Mouse (Mus musculus) C2C12 (cell line): ENCODE measurements at regions not wholly inside any gene's neighbourhood (a gene's known extent, or its start where the extent isn't known, plus 50 kb on each side); places are given as distances from the start of the nearest gene placed in this dataset.

Experiments
- H3K27me3 ChIP-seq: one replicate; pipeline ENCODE4 v1.6.1; 2011; ENCODE audit not compliant: control insufficient read depth, insufficient read depth, insufficient read length
- H3K36me3 ChIP-seq: one replicate; pipeline ENCODE4 v1.6.1; 2011; ENCODE audit not compliant: control insufficient read depth, insufficient read depth
- H3K4me3 ChIP-seq: one replicate; pipeline ENCODE4 v1.5.1; 2011; ENCODE audit warnings: mild to moderate bottlenecking, control low read depth; ENCODE audit not compliant: poor library complexity, insufficient read depth, severe bottlenecking
- H3K79me2 ChIP-seq: one replicate; pipeline ENCODE4 v1.6.1; 2011; ENCODE audit not compliant: control insufficient read depth, insufficient read depth
- H3K79me3 ChIP-seq: one replicate; pipeline ENCODE4 v1.6.1; 2011; ENCODE audit warnings: low read depth, control low read depth
- H3ac ChIP-seq: one replicate; pipeline ENCODE3; 2011; ENCODE audit warnings: low read depth; ENCODE audit not compliant: control insufficient read depth, insufficient read length
- CEBPB ChIP-seq: IDR thresholded peaks from one replicate; pipeline ENCODE4 v1.6.1; 2011; ENCODE audit warnings: low read depth, mild to moderate bottlenecking, control low read depth, moderate library complexity
- CTCF ChIP-seq: IDR thresholded peaks from one replicate; pipeline ENCODE4 v1.5.1; 2011; ENCODE audit not compliant: control insufficient read depth, insufficient read depth, insufficient read length
- FOSL1 ChIP-seq: IDR thresholded peaks from one replicate; pipeline ENCODE4 v1.8.0; 2011; ENCODE audit warnings: mild to moderate bottlenecking, low read length; ENCODE audit not compliant: poor library complexity, insufficient read depth, severe bottlenecking
- MAX ChIP-seq: IDR thresholded peaks from one replicate; pipeline ENCODE4 v1.6.1; 2011; ENCODE audit warnings: mild to moderate bottlenecking, control low read depth
- MYOD1 ChIP-seq: IDR thresholded peaks from one replicate; pipeline ENCODE4 v1.6.1; 2011; ENCODE audit warnings: low read depth; ENCODE audit not compliant: control insufficient read depth, insufficient read length
- MYOG ChIP-seq: IDR thresholded peaks from one replicate; pipeline ENCODE4 v1.6.1; 2011; ENCODE audit not compliant: control insufficient read depth, insufficient read length; ENCODE audit errors: extremely low read depth
- USF1 ChIP-seq: IDR thresholded peaks from one replicate; pipeline ENCODE4 v1.6.1; 2011; ENCODE audit warnings: low read depth, mild to moderate bottlenecking, control low read depth, moderate library complexity

- no peaks in the 10 kb centered on the region for H3K79me2 ChIP-seq
These were observed 56.4 kb downstream of the Cxcr4 start for GRCm38 (mm10) chr1:128535537-128536150.

DNA sequence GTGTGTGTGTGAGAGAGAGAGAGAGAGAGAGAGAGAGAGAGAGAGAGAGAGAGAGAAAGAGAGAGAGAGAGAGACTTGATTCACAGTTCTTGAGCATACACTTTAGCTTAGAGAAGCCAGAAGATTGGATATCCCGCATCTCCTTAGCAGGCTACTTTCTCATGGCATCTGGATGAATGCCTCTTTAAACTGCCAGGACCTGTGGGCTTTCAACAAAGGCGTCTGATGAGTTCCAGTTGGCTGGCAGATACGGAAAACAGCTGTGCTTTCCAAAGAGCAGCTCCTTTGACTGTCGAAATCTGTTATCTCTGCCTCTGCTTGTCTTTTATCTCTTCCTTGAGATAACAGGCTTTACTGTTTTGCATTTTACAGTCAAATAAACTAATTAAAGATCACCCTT is 59.5 kb downstream of the Cxcr4 start:
- no peaks in the 10 kb centered on the region for H3K36me3 ChIP-seq
- no peak overlapping the region for H3K4me3 ChIP-seq
- no peaks in the 10 kb centered on the region for H3K27me3 ChIP-seq
- H3ac ChIP-seq = no peak overlapping the region
- H3K79me3 ChIP-seq = no peaks in the 10 kb centered on the region
- TF ChIP-seq USF1 = no peak
- no peak for TF ChIP-seq CTCF
- no peak for TF ChIP-seq CEBPB
- no peak for TF ChIP-seq MYOD1
- TF ChIP-seq MYOG = no peak
- no peak for TF ChIP-seq FOSL1
- no peak for TF ChIP-seq MAX
- H3K79me2 ChIP-seq = no peaks in the 10 kb centered on the region

More at GRCm38 (mm10) chr1:128535537-128536150, 56.4 kb downstream of the Cxcr4 start:
- TF ChIP-seq CEBPB (no peak), MYOD1 (no peak), FOSL1 (no peak), USF1 (no peak), CTCF (no peak), MYOG (no peak), MAX (no peak)
- Histone ChIP-seq H3K27me3 (no peaks in the 10 kb centered on the region), H3K4me3 (no peak overlapping the region), H3K79me3 (no peaks in the 10 kb centered on the region), H3K36me3 (no peaks in the 10 kb centered on the region), H3ac (no peak overlapping the region)

- Histone ChIP-seq H3K79me3 (no peaks in the 10 kb centered on the region), H3K79me2 (no peaks in the 10 kb centered on the region), H3K36me3 (no peaks in the 10 kb centered on the region)
These were observed 62.1 kb downstream of the Cxcr4 start for GRCm38 (mm10) chr1:128529808-128530545.

DNA sequence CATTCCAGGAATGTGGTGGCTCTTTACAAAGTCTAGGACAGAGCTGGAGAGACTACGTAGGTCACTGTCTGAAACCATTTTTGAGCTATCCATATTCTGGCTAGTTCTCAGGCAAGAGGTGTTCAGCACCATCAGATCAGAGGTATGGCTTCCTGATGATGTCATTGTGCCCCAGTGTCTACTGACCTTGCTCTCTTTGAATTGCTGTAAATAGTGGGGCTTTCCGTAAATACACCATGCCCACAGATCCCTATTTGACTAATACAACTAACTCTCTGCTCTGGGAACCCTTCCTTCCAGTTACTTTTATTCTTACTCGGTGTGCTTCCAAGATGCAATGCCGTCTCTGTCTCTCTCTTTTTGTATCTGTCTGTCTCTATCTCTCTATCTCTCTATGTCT is 72.9 kb downstream of the Cxcr4 start:
- Histone ChIP-seq H3K36me3 (no peaks in the 10 kb centered on the region), H3K79me2 (no peaks in the 10 kb centered on the region), H3ac (no peak overlapping the region), H3K79me3 (no peaks in the 10 kb centered on the region), H3K4me3 (no peak overlapping the region), H3K27me3 (no peaks in the 10 kb centered on the region)
- TF ChIP-seq CEBPB (no peak), CTCF (no peak), MYOG (no peak), MYOD1 (no peak), MAX (no peak), USF1 (no peak), FOSL1 (no peak)

More at GRCm38 (mm10) chr1:128529808-128530545, 62.1 kb downstream of the Cxcr4 start:
- H3K27me3 ChIP-seq = no peaks in the 10 kb centered on the region
- no peak overlapping the region for H3ac ChIP-seq
- TF ChIP-seq MYOG (no peak), MYOD1 (no peak), FOSL1 (no peak), USF1 (no peak), CTCF (no peak), CEBPB (no peak), MAX (no peak)
- no peak overlapping the region for H3K4me3 ChIP-seq

DNA sequence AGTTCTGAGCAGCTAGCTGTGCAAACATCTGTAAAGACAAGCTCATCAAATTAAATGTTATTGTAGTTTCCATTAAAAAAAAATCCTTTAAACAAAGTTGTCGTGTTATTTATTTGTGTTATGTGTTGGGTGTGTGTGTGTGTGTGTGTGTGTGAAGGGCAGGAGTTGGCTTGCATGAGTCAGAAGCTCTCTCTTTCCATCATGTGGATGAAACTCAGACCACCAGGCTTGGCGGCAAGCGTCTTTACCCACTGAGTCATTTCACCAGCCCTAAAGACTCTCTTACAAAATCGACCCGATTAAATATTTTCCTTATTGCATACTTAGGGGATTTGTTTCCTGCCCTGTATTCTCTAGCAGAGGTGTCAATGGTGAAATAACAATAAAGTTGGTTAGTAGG is 73.6 kb downstream of the Cxcr4 start:
- Histone ChIP-seq H3K79me2 (no peaks in the 10 kb centered on the region), H3ac (no peak overlapping the region), H3K4me3 (no peak overlapping the region), H3K79me3 (no peaks in the 10 kb centered on the region), H3K27me3 (no peaks in the 10 kb centered on the region), H3K36me3 (no peaks in the 10 kb centered on the region)
- TF ChIP-seq USF1 (no peak), MYOD1 (no peak), MYOG (no peak), CTCF (no peak), MAX (no peak), FOSL1 (no peak), CEBPB (no peak)
